Mouse (Mus musculus) 416B (cell line): ENCODE measurements around the gene Zfp367.

ENCODE experiments used
- DNase-seq: peaks from one replicate; pipeline ENCODE4 v3.0.0; 2011; ENCODE audit warnings: low read depth

Gene Zfp367

DNA sequence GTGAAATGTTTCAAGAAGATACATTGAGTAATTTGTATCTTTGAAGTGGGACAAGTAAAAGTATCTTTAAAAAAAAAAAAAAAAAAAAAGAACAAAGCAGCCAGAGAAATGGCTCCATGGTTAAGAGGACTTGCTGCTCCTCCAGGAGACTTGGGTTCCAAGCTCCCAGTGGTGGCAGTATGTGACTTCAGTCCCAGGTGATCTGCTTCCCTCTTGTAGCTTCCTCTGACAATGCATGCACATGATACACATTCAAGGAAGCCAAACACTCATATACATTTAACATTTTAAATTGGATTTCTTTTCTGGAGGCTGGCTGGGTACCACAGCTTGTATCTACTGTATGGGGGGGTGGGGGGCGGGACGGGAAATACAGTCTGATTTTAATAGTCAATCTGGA is 1.6 kb upstream of the Zfp367 start:
- DNase-seq = peak; percentile 49

DNA sequence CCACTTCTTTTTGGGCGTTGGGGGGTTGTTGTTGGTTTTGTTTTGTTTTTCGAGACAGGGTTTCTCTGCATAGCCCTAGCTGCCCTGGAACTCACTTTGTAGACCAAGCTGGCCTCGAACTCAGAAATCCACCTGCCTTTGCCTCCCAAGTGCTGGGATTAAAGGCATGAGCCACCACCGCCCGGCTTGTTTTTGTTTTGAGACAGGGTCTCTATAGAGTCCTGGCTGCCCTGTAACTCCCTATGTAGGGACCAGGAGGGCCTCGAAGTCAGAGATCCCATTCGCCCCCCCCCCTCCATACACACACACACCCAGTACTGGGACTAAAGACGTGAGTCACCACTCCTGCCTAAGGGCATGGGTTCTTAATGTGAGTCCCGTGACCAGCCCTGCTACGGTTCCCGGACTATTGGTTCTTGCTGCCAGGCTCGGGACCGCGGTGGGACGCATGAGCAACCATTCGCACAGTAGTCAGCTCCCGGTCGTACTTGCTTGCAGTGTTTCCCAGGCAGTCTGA is 807 bp upstream of the Zfp367 start:
- DNase-seq = peak; percentile 78

DNA sequence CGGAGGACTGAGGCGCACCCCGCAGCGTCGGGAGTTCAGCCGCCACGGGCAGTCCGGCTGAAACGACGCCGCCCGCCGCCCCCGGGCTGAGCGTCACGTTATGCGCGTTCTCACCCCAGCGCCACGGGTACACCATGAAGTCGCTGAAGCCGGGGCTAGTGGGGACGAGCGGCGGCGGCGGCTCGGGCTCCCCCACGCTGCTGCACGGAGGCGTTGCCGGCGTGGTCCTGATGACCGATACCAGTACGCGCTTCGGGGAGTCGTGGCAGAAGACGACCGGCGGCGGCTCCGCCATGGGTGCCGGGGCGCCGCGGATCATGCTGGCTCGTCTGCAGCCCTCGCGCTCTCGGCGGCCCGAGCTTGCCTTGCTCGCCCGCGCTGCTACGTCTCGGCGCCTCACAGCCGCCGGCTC is 325 bp downstream of the Zfp367 start:
- no peak for DNase-seq

DNA sequence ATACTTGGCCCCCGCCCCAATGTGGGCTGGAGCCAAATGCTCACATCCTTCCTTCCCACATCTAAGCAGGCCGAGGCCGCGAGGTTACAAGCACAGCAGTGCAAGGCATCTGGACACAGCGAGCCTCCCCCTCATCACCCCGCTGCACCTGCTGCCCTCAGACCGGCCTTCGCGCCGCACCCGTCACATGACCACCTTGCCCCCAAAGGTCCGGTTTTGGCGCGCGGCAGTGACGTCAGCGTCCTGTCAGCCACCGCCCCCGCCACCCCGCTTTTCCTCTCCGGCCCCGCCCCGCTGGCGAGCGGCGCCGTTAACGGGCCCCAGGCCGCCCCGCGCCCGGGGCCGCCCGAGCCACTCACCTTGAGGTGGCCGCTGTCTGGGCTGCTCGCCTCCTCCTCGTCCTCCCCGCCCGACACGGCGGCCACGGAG is 747 bp downstream of the Zfp367 start:
- DNase-seq = peak; percentile 85

DNA sequence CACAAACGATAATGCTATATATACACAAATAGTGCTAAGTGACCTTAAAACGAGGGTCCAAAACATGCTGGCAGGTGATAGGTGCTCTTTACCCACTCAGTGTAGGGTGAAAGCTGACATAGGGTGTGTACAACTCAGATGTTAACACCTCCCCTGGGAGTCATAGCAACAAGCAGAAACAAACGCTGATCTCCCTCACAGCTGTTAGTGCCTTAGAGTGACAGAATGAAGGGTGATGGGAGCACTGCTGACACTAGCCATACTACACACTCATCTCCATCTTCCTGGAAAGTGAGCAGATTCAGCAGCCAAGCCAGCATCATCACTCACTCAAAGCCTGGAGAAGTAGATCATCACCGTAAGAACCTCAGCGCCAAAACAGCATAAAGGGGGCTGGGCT is 2.9 kb downstream of the Zfp367 start:
- DNase-seq = no peak

DNA sequence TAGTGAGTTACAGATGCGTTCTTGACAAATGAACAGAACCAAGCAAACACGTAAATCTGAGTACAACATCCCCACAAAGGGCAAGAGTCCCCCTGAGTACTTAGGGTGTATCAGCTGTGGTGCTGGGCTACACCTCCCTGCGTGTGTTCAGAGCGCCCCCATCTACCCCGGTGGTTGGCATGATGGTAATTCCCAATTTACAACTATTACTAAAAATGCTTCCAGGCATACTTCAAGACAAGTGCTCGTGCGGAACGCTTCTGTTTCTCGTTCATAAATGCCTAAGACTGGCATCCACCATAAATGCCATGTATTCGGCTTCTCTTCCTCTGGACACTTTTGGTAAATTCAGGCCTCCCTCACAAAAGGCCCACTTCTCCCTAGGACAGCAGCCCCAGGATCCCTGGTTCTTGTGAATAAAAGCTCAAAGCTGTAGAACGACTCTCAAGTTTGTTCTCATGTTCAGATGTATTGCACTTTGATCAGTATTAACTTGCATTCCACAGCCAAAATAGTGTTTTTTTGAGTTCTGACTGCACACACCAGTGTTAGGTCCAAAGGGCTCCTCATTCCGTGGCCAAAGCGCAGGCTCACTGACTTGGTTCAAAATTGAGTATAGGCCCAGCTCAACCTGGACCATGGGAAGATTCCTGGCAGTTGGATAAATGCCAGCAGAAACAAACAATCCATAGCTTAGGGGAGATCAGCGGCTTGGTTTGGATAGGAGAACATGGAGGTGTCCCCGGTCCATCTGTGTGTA is 23.2 kb downstream of the Zfp367 start:
- peak; percentile 73 for DNase-seq

DNA sequence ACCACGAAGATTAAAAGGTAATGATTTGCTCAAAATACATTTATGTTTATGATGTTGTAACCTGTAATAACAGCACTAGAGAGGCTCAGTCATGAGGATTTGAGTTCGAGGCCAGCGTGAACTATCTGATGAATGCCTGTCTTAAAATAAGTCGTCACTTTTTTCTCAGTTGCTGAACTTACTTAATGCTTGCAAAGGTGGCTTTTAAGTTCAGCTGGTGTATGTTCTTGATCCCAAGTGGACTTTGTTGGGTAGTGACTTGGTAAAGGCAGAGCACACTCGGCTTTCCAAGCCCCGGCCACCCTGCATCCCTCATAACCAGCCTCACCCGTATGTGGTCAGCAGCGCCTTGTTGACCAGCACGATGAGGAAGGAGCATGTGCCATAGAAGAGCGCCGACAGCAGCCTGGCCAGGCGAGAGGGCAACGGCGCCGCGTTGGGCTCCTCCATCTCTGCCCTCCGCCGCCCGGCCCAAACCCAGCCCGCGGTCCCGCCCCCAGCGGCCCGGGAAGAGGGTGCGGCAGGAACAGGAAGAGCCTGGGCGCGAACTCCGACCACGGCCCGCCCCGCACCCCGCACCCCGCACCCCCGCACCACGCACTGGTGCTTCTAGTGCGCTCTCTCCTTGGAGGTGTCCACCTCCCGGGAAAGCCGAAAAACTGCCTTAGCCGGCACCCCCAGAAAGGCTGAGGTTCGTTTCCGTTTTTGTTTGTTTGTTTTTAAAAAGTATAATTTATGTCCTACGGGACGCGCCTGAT is 24.0 kb downstream of the Zfp367 start, which contains the start of gene Slc35d2:
Gene Slc35d2 (minus strand): TSS at position 511 of the 758 bp plus-strand sequence.
- peak; percentile 64 for DNase-seq

DNA sequence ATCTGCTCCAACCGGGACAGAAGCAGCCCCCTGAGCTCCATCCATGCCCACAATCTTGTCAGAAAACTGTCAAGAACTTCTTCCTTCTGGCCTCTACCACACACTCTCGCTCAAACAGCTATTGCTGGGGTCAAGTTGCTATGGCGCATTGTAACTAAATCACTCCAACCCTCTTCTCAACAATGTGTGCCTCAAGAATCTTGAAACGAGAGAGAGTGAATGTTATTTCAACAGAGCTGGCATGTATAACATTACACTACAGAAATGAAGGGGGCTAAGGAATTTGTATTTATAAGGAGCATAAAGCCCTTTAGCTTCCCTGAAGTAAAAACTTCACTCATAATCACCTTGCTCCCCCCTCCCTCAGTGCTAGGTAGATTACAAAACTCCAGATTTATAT is 26.7 kb downstream of the Zfp367 start:
- no peak for DNase-seq

DNA sequence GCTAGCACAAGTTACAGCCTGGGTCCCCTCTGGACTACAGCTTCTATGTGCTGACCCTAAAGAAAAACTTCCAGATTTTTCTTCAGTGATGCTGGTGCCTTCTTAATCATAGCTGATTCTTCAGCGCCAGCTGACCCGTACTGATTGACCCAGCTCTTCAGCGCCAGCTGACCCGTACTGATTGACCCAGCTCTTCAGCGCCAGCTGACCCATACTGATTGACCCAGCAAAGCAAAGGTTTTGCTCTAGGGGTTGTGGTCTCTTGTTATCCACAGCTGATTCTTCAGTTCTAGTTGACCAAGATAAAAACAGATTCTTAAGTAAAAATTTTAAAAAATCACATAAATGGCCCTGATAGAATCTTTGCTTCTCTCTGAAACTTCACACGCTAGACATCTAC is 28.1 kb downstream of the Zfp367 start:
- no peak for DNase-seq

DNA sequence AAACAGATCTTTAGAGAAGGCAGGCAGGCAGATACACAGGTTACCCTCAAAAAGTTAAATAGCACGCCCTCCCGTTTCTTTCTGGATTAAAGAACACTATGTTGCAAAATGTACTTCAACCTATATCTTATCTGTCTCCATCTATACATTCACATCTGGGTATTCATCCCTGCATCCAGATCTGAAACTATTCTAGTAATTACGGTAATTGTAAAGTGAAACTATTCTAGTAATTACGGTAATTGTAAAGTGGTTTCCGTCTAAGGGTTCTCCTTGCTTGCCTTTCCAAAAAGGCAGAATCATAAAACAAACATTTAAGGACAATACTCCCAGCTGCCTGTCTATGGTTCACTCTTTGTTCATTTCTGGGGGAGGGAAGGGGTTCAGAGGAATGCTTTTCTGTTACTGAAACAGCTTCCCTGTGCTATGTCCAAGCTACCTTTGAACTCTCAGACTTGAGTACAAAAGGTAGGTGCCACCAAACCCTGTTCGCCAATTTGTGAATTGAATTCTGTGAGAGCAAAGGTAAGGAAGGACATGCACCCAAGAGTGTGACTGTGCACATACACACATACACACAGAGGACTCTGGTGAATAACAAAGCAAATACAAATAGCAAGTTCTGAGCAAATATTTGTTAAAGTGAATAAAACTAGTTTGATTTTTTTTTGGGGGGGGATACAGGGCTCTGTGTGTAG is 29.4 kb downstream of the Zfp367 start:
- DNase-seq = no peak

DNA sequence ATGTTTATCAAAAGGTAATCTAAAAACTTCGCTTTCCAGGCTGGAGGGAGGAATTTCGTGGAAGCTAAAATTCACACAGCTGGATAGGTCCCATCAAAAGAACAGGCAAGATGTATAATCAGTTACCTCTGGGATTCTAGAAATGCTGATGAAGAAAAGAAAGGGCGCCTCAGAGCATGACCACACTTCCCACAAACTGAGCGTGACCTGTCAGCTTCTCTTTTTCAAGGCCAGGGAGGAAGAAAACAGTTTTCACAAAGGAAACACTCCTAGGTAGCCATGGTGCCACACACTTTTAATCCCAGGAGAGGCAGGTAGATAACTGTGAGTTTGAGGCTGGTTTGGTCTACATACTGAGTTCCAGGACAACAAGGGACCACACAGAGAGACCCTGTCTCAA is 32.2 kb downstream of the Zfp367 start:
- peak; percentile 48 for DNase-seq

DNA sequence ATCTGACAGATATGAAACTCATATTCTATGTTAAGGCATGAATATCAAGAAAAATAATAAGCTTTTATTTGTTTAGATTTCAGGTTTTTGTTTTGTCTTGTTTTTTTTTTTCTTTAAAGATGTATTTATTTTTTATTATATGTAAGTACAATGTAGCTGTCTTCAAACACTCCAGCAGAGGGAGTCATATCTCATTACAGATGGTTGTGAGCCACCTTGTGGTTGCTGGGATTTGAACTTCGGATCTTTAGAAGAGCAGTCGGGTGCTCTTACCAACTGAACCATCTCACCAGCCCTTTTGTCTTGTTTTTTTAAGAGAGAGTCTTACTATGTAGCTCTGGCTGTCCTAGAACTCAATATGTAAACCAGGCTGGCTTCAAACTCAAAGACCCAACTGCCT is 35.6 kb downstream of the Zfp367 start:
- DNase-seq = peak; percentile 59

DNA sequence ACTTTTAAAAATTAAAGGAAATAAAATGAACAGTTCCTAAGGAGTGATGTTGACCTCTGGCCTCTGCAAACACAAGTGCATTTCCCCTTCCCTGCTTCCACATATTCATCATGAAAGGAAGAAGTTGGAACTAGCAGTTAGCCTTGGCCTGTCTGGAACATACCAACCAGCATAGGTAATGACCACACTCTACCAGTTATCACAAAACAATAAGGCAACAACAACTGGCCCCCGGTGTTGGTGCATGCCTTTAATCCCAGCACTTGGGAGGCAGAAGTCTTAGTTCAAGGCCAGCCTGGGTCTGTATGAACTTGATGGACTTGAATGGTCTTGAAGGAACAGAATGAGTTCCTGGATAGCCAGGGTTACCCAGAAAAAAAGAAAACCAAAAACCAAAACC is 42.6 kb downstream of the Zfp367 start:
- no peak for DNase-seq

DNA sequence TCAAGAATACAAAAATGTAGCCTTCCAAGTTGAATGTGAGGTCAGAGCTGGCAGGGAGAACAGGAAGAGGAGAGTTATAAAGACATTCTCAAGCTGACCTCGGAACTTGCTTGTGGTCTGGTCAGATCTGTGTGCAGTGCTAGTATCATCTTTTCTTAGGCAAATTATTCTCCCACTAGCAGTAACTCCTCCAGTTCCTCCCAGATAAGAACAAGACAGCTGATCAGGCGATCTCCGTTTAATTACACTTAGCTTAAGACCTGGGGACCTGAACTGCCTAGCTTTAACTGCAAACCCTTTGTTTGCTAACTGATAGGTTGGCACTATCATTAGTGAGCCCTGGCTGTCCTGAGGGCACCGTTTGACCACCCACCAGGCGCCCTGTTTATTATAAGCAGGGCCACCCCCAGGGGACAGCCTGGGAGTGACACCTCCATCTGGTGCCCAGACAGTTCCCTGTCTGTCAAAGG is 44.6 kb downstream of the Zfp367 start:
- peak; percentile 69 for DNase-seq

DNA sequence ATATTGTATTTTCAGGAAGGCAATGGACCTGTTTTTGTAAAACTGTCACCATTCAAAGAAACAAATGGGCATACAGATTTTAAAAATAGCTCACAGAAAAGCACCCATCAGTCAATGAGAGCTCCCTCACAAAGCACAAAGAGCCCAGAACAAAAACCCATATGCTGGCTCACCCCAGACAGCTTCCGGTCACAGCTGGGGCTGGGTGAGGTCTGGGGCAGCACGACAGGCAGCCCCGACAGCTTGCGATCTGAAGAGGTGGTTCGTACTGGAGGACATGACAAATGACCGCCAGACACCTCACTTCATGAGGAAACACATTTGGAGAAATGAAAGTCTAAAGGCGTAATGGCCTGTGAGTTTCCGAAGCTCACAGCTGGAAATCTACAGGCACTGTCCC is 45.5 kb downstream of the Zfp367 start:
- no peak for DNase-seq

DNA sequence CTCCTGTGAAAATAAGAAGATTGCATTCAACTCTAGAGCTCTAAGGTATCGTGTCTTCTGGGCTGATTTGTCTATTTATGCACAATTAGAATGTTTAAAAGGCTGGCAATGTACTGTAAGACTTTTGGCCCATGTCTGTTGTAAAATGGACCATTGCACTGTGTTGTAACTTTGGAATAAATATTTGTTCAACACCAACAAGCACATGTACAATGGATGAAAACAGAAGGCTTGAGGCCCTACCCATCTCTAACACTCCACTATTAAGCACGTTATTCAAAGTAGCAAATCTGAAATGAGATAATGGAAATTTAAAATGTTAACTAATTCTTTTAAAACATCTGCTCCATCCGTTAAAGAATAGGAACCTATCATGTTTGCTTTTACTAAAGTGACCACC is 45.9 kb downstream of the Zfp367 start:
- DNase-seq = no peak

DNA sequence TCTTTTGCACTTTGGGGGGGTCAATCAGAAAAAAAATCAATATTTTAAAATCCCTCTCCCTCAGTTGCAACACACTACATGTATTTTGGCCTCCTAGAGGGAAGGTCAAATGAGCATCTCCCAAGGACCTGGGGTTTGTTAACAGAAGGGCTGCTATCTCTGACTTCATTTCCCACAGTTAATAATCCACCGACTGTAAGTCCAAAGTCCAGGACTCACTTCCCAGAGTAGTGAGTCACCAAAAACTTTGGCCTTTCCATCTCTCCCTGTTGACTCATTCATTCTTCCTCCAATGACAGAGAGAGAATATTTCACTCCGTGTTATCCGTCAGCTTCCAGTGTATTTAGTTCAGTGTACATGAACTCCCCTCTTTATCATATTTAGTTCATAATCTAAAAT is 47.3 kb downstream of the Zfp367 start:
- DNase-seq = no peak

DNA sequence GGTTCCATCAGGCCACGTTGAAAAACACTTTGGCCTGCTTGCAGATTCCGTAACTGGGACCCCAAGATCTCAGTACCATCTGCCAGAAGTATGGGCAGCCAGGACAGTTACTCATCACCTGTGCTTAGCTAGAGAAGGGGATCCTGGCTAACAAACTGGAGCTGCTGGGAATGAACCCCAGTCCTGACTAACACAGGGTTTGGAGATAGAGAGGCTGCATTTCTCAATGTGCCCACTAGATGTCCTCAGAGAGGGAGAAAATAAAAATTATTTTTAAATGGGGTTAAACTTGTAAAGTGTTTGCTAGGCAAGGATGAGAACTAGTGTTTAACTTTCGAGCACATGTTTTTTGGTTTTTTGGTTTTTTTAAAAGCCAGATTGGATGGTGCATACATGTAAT is 52.8 kb downstream of the Zfp367 start:
- DNase-seq = peak; percentile 67

DNA sequence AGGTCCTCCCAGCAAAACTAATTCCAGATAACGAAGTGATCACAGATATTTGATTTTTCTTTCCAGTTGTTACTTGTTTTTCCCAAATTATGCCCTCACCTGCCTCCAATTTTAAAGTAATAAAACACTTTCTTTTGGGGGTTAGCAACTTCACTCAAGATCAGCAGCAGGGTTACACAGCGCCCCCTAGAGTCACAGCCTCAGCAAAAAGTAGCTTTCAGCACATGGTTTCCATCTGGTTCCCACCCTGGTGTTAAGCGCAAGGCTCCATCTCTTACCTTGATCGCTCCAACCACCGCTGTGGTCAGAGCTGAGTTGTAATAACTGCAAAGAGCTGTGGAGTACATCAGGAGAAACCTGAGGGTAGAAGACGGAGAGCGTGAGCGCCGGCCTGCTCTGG is 54.0 kb downstream of the Zfp367 start:
- peak; percentile 53 for DNase-seq

DNA sequence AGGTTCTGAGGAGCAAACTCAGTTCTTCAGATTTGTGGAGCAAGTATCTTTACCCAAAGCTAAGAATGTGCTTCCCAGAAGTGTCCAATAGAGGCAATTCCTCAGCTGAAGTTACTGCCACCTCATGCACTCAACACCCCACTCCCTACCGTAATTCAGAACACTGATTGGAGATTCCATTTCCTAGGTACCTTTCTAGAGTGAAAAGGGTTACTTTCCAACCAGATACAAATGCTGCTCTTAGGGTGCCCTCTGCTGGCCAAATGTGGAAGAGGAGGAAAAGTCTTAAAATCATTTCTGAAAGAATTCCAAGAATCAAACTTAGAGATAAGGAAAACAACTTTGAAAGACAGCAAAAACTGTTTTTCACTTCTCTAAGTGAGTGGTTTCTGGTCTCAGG is 59.7 kb downstream of the Zfp367 start:
- DNase-seq = peak; percentile 69

DNA sequence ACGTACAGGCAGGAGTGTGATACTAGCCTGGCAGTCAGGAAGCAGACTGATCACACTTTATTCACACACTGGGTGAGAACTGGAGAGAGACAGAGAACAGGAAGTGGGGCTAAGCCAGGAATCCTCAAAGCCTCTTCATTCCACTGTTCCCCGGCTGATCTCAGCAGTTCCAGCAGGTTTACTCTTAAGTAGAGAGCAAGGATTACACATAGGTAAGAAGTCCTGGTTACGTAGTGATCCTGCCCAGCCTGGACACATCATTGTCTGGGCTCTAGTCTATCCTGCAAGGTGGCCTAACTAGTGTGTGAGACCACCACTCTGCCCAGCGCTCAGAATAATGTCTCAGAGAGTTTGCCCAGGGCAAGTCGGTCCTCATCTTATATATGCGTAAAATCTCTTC is 60.2 kb downstream of the Zfp367 start:
- no peak for DNase-seq

DNA sequence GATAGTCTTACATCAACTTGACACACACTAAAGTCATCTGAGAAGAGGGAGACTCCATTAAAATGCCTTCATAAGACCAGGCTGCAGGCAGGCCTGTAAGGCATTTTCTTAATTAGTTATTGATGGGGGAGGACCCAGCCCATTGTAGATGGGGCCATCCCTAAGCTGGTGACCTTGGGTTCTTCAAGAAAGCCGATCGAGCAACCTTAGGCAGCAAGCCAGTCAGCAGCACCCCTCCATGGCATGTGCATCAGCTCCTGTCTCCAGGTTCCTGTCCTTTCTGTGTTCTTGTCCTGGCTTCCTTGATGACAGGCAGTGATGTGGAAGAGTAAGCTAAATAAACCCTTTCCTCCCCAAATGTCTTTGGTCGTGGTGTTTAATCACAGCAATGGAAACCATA is 60.9 kb downstream of the Zfp367 start:
- DNase-seq = no peak

DNA sequence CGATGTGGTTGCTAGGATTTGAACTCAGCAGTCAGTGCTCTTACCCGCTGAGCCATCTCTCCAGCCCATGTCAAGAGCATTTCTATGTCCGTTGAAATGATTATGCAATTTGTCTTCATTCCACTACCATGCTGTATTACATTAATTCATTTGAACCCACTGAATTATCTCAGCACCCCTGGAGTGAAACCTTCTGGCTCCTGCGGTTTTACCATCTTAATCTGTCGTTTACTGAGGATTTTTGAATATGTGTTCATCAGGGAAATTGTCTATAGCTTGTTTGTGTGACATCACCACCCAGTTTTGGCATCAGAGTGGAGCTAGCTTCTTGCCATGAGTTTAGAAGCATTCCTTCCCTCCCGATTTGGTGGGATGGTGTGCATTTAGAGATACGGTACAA is 62.0 kb downstream of the Zfp367 start:
- no peak for DNase-seq
